Mouse (Mus musculus): ENCODE results near the gene Telo2.
"Not testable (repeated sequence)": the region's sequence is repeated elsewhere in the genome, so short reads cannot be mapped to it uniquely, and the experiment has no call there.

Telo2 gene

GRCm38 (mm10) chr17:25115664-25116432, at the start of gene Telo2:
Telo2 (minus strand) TSS chr17:25115967.
- DNase-seq (ENCODE audit: low spot score): peak; percentile 94

GRCm38 (mm10) chr17:25164770-25165169, 49.0 kb upstream of the Telo2 start:
- no peak for DNase-seq (ENCODE audit: low spot score)

GRCm38 (mm10) chr17:25163387-25163786, 47.6 kb upstream of the Telo2 start:
- no peak for DNase-seq (ENCODE audit: low spot score)

GRCm38 (mm10) chr17:25162161-25162560, 46.4 kb upstream of the Telo2 start, which contains the start of gene Ccdc154:
Ccdc154 (plus strand) TSS chr17:25162461.
- no peak for DNase-seq (ENCODE audit: low spot score)

- no peak for DNase-seq (ENCODE audit: low spot score)
Measured at GRCm38 (mm10) chr17:25139960-25140359, 24.2 kb upstream of the Telo2 start.

- no peak for DNase-seq (ENCODE audit: low spot score)
Measured at GRCm38 (mm10) chr17:25138803-25139202, 23.0 kb upstream of the Telo2 start.

- no peak for DNase-seq (ENCODE audit: low spot score)
Measured at GRCm38 (mm10) chr17:25135622-25136021, 19.9 kb upstream of the Telo2 start.

- peak; percentile 94 for DNase-seq (ENCODE audit: low spot score)
Measured at GRCm38 (mm10) chr17:25133275-25133698, 17.5 kb upstream of the Telo2 start, which contains the start of gene Clcn7. Clcn7 (plus strand) TSS chr17:25133391.

- no peak for DNase-seq (ENCODE audit: low spot score)
Measured at GRCm38 (mm10) chr17:25130060-25130459, 14.3 kb upstream of the Telo2 start.

GRCm38 (mm10) chr17:25127681-25128080, 11.9 kb upstream of the Telo2 start:
- DNase-seq (ENCODE audit: low spot score): no peak

GRCm38 (mm10) chr17:25127079-25127478, 11.3 kb upstream of the Telo2 start:
- peak; percentile 64 for DNase-seq (ENCODE audit: low spot score)

- not testable (repeated sequence) for DNase-seq (ENCODE audit: low spot score)
Measured at GRCm38 (mm10) chr17:25125442-25126060, 9.8 kb upstream of the Telo2 start.

GRCm38 (mm10) chr17:25123979-25124378, 8.2 kb upstream of the Telo2 start:
- no peak for DNase-seq (ENCODE audit: low spot score)

GRCm38 (mm10) chr17:25120406-25120805, 4.6 kb upstream of the Telo2 start, which contains the start of gene Ptx4:
Ptx4 (plus strand) TSS chr17:25120760.
- DNase-seq (ENCODE audit: low spot score): no peak

- peak; percentile 79 for DNase-seq (ENCODE audit: low spot score)
Measured at GRCm38 (mm10) chr17:25117263-25117662, 1.5 kb upstream of the Telo2 start.

GRCm38 (mm10) chr17:25114908-25115645, 690 bp downstream of the Telo2 start:
- DNase-seq (ENCODE audit: low spot score): no peak

GRCm38 (mm10) chr17:25112423-25112810, 3.4 kb downstream of the Telo2 start:
- DNase-seq (ENCODE audit: low spot score): no peak

GRCm38 (mm10) chr17:25111739-25112422, 3.9 kb downstream of the Telo2 start:
- no peak for DNase-seq (ENCODE audit: low spot score)

GRCm38 (mm10) chr17:25111220-25111619, 4.5 kb downstream of the Telo2 start:
- DNase-seq (ENCODE audit: low spot score): no peak

GRCm38 (mm10) chr17:25110590-25110989, 5.2 kb downstream of the Telo2 start:
- DNase-seq (ENCODE audit: low spot score): no peak

GRCm38 (mm10) chr17:25109578-25109977, 6.2 kb downstream of the Telo2 start:
- no peak for DNase-seq (ENCODE audit: low spot score)

GRCm38 (mm10) chr17:25107786-25108185, 8.0 kb downstream of the Telo2 start:
- no peak for DNase-seq (ENCODE audit: low spot score)

All from testis, postnatal 14 days (tissue).